Mouse (Mus musculus): ENCODE data around the gene S100a2. TPM values are rescaled to one million over a fixed set of nuclear protein-coding genes. Genes with fewer than 3 reads are reported as not detected.

Gene S100a2
- total and polyA plus RNA-seq, 3 experiments, result not detected

GRCm38 (mm10) chr3:90615911-90616310 lies 25.9 kb downstream of the S100a2 start:
- Histone ChIP-seq H3K27ac (ENCODE audit: control insufficient read depth, low read depth, low read length) (no peak overlapping the region), H3K4me3 (ENCODE audit: control insufficient read depth in 1 of 2, insufficient read depth in 1 of 2, low read depth in 2 of 2, low read length in 2 of 2) (no peak overlapping the region), H3K79me2 (ENCODE audit: control insufficient read depth, insufficient read depth, low read length, poor library complexity) (no peaks in the 10 kb centered on the region), H3K9me3 (replicated peaks; ENCODE audit: insufficient read depth, low read length) (no peaks in the 10 kb centered on the region), H3K36me3 (ENCODE audit: control insufficient read depth in 1 of 2, insufficient read depth in 2 of 2, low read length in 2 of 2) (peaks cover 0 to 15% of the 10 kb centered on the region in 2 experiments; a peak in 2 of 4 replicates), H3K9ac (ENCODE audit: control insufficient read depth, low read depth, low read length, poor library complexity, severe bottlenecking) (no peak overlapping the region), H3K4me1 (ENCODE audit: control insufficient read depth in 1 of 2, insufficient read depth in 2 of 2, low read length in 2 of 2) (peaks cover 0 to 19% of the 10 kb centered on the region in 2 experiments; a peak in 2 of 4 replicates), H3K27me3 (ENCODE audit: control insufficient read depth in 1 of 2, insufficient read depth in 2 of 2, low read length in 2 of 2) (peaks cover 0 to 2% of the 10 kb centered on the region in 2 experiments; a peak in 1 of 4 replicates)
- TF ChIP-seq EP300 (IDR thresholded peaks at IDR 0.05; ENCODE audit: low read depth in 1 of 2, low read length in 2 of 2), result no peak
- no peak for TF ChIP-seq RAD21 (IDR thresholded peaks at IDR 0.05; ENCODE audit: low read depth, low read length)
- TF ChIP-seq SIN3A (IDR thresholded peaks at IDR 0.05; ENCODE audit: low read length), result no peak
- no peak for TF ChIP-seq USF1 (IDR thresholded peaks at IDR 0.05; ENCODE audit: low read depth, low read length)
- TF ChIP-seq CTCF (IDR thresholded peaks at IDR 0.05 in 2 of 3, conservative IDR thresholded peaks at IDR 0.05 in 1 of 3; ENCODE audit: control insufficient read depth in 1 of 3, insufficient read depth in 1 of 3, low read depth in 2 of 3, low read length in 3 of 3, poor library complexity in 1 of 3, severe bottlenecking in 1 of 3), result no peak
- DNase-seq (ENCODE audit: low read depth, low spot score), result no peak

GRCm38 (mm10) chr3:90617586-90617985 lies 27.5 kb downstream of the S100a2 start:
- H3K4me3 ChIP-seq (ENCODE audit: control insufficient read depth in 1 of 2, insufficient read depth in 1 of 2, low read depth in 2 of 2, low read length in 2 of 2), result no peak overlapping the region
- H3K9ac ChIP-seq (ENCODE audit: control insufficient read depth, low read depth, low read length, poor library complexity, severe bottlenecking), result no peak overlapping the region
- peak; percentile 62 for DNase-seq (ENCODE audit: low read depth, low spot score)
- peaks cover 0 to 2% of the 10 kb centered on the region in 2 experiments; a peak in 1 of 4 replicates for H3K27me3 ChIP-seq (ENCODE audit: control insufficient read depth in 1 of 2, insufficient read depth in 2 of 2, low read length in 2 of 2)
- peaks cover 0 to 11% of the 10 kb centered on the region in 2 experiments; a peak in 2 of 4 replicates for H3K36me3 ChIP-seq (ENCODE audit: control insufficient read depth in 1 of 2, insufficient read depth in 2 of 2, low read length in 2 of 2)
- H3K27ac ChIP-seq (ENCODE audit: control insufficient read depth, low read depth, low read length), result no peak overlapping the region
- H3K4me1 ChIP-seq (ENCODE audit: control insufficient read depth in 1 of 2, insufficient read depth in 2 of 2, low read length in 2 of 2), result peaks cover 0 to 16% of the 10 kb centered on the region in 2 experiments; a peak in 2 of 4 replicates
- H3K79me2 ChIP-seq (ENCODE audit: control insufficient read depth, insufficient read depth, low read length, poor library complexity), result no peaks in the 10 kb centered on the region
- H3K9me3 ChIP-seq (replicated peaks; ENCODE audit: insufficient read depth, low read length), result no peaks in the 10 kb centered on the region
- TF ChIP-seq TAL1 (IDR thresholded peaks at IDR 0.05; ENCODE audit: low read length) (no peak), SMC3 (IDR thresholded peaks at IDR 0.05; ENCODE audit: low read depth, low read length) (peak; percentile 50), UBTF (IDR thresholded peaks at IDR 0.05; ENCODE audit: borderline replicate concordance, insufficient read depth, low read depth, low read length) (no peak), E2F4 (IDR thresholded peaks at IDR 0.05; ENCODE audit: borderline replicate concordance, low read depth, low read length) (no peak), CTCF (IDR thresholded peaks at IDR 0.05 in 2 of 3, conservative IDR thresholded peaks at IDR 0.05 in 1 of 3; ENCODE audit: control insufficient read depth in 1 of 3, insufficient read depth in 1 of 3, low read depth in 2 of 3, low read length in 3 of 3, poor library complexity in 1 of 3, severe bottlenecking in 1 of 3) (peak; percentile 53 to 65 (median 59)), RCOR1 (IDR thresholded peaks at IDR 0.05; ENCODE audit: low read depth, low read length) (no peak), CHD2 (IDR thresholded peaks at IDR 0.05; ENCODE audit: low read length) (no peak), MYB (IDR thresholded peaks at IDR 0.05; ENCODE audit: low read depth, low read length) (no peak), ELF1 (IDR thresholded peaks at IDR 0.05; ENCODE audit: low read depth, low read length) (no peak), MEF2A (IDR thresholded peaks at IDR 0.05; ENCODE audit: extremely low read depth, insufficient replicate concordance, low read depth, low read length, poor library complexity, severe bottlenecking) (no peak), GATA1 (IDR thresholded peaks at IDR 0.05; ENCODE audit: low read depth, low read length) (no peak), MAX (IDR thresholded peaks at IDR 0.05; ENCODE audit: low read length) (peak; percentile 89), JUND (IDR thresholded peaks at IDR 0.05; ENCODE audit: low read depth, low read length) (no peak), POLR2A (IDR thresholded peaks at IDR 0.05; ENCODE audit: control insufficient read depth in 1 of 2, insufficient read depth in 1 of 2, low read depth in 1 of 2, low read length in 2 of 2, poor library complexity in 1 of 2) (no peak), USF2 (IDR thresholded peaks at IDR 0.05; ENCODE audit: borderline replicate concordance in 1 of 2, insufficient read depth in 1 of 2, low read depth in 1 of 2, low read length in 2 of 2) (no peak), ZNF384 (IDR thresholded peaks at IDR 0.05; ENCODE audit: low read depth, low read length) (0 out of 2 replicates have a peak, but pooled peaks have one; percentile 45), NELFE (IDR thresholded peaks at IDR 0.05; ENCODE audit: low read depth, low read length) (no peak), NRF1 (IDR thresholded peaks at IDR 0.05; ENCODE audit: insufficient read depth, low read depth, low read length, poor library complexity, severe bottlenecking) (no peak), MYC (IDR thresholded peaks at IDR 0.05; ENCODE audit: low read depth, low read length) (peak; percentile 93), TBP (IDR thresholded peaks at IDR 0.05; ENCODE audit: low read depth, low read length) (no peak), BHLHE40 (IDR thresholded peaks at IDR 0.05; ENCODE audit: borderline replicate concordance, low read depth, low read length) (no peak), GABPA (IDR thresholded peaks at IDR 0.05; ENCODE audit: low read depth, low read length) (no peak), MAFK (IDR thresholded peaks at IDR 0.05; ENCODE audit: borderline replicate concordance, low read depth, low read length) (no peak), ETS1 (IDR thresholded peaks at IDR 0.05; ENCODE audit: low read depth, low read length) (no peak), POLR2AphosphoS5 (IDR thresholded peaks at IDR 0.05; ENCODE audit: borderline replicate concordance, low read depth, low read length) (no peak), CHD1 (IDR thresholded peaks at IDR 0.05; ENCODE audit: low read depth, low read length) (no peak), KAT2A (conservative IDR thresholded peaks at IDR 0.05; ENCODE audit: low read depth, low read length) (no peak)
